Mouse (Mus musculus): ENCODE measurements around the gene Tnni2. TPM values are rescaled to one million over a fixed set of nuclear protein-coding genes. Genes with fewer than 3 reads are reported as not detected.
A peak's percentile ranks its signal among the peaks of the same experiment; 100 is the strongest.

The Tnni2 gene
- total RNA-seq, 2 experiments from 2014 or later = 5.7 to 7.8 TPM

GRCm38 (mm10) chr7:142478574-142478973 is 37.0 kb downstream of the Tnni2 start:
- peak in 1 of 2 experiments; percentile 15 for DNase-seq
- intact Hi-C loops (cut with DNase I) = no loop called here

GRCm38 (mm10) chr7:142479307-142479706 is 37.7 kb downstream of the Tnni2 start:
- intact Hi-C loops (cut with DNase I) = no loop called here
- DNase-seq = no peak

GRCm38 (mm10) chr7:142479886-142480285 is 38.3 kb downstream of the Tnni2 start:
- no peak for DNase-seq
- intact Hi-C loops (cut with DNase I) = loop anchor here (2.0 to 5.0 kb wide), 2 partner anchors 42 to 99 kb away; no protein-coding TSS in a partner anchor

- intact Hi-C loops (cut with DNase I) = loop anchor here (2.0 to 5.0 kb wide), 2 partner anchors 42 to 98 kb away; no protein-coding TSS in a partner anchor
These were observed 39.1 kb downstream of the Tnni2 start for GRCm38 (mm10) chr7:142480661-142481060.

GRCm38 (mm10) chr7:142481186-142481567 is 39.6 kb downstream of the Tnni2 start:
- peak; percentile 84 to 86 for DNase-seq
- intact Hi-C loops (cut with DNase I) = loop anchor here (2.0 to 5.0 kb wide), 2 partner anchors 41 to 98 kb away; no protein-coding TSS in a partner anchor

More at GRCm38 (mm10) chr7:142480661-142481060, 39.1 kb downstream of the Tnni2 start:
- no peak for DNase-seq

GRCm38 (mm10) chr7:142481568-142482255 is 40.1 kb downstream of the Tnni2 start:
- intact Hi-C loops (cut with DNase I) = loop anchor here (2.0 to 5.0 kb wide), 3 partner anchors 41 to 193 kb away; no protein-coding TSS in a partner anchor

GRCm38 (mm10) chr7:142482256-142482609 is 40.6 kb downstream of the Tnni2 start:
- intact Hi-C loops (cut with DNase I) = loop anchor here (2.0 to 5.0 kb wide), 2 partner anchors 40 to 193 kb away; no protein-coding TSS in a partner anchor
- peak in 1 of 2 experiments; percentile 47 for DNase-seq

More at GRCm38 (mm10) chr7:142481568-142482255, 40.1 kb downstream of the Tnni2 start:
- peak; percentile 82 to 84 for DNase-seq

- intact Hi-C loops (cut with DNase I) = loop anchor here (2.0 to 5.0 kb wide), 2 partner anchors 39 to 192 kb away; no protein-coding TSS in a partner anchor
- DNase-seq = peak in 1 of 2 experiments; percentile 52
These were observed 41.5 kb downstream of the Tnni2 start for GRCm38 (mm10) chr7:142483136-142483535.

GRCm38 (mm10) chr7:142484780-142485179 is 43.2 kb downstream of the Tnni2 start:
- DNase-seq = peak; percentile 77 to 80
- intact Hi-C loops (cut with DNase I) = loop anchor here (5.0 kb wide), 1 partner anchor 38 kb away; no protein-coding TSS in a partner anchor

GRCm38 (mm10) chr7:142486751-142487162 is 45.1 kb downstream of the Tnni2 start:
- intact Hi-C loops (cut with DNase I) = no loop called here
- DNase-seq = no peak

- no peak for DNase-seq
- intact Hi-C loops (cut with DNase I) = no loop called here
These were observed 45.8 kb downstream of the Tnni2 start for GRCm38 (mm10) chr7:142487341-142487859.

GRCm38 (mm10) chr7:142488053-142488452 is 46.4 kb downstream of the Tnni2 start:
- intact Hi-C loops (cut with DNase I) = no loop called here
- no peak for DNase-seq

- DNase-seq = no peak
- intact Hi-C loops (cut with DNase I) = no loop called here
These were observed 51.9 kb downstream of the Tnni2 start for GRCm38 (mm10) chr7:142493535-142493934.

Other genes starting within 250 kb of the Tnni2 start
- gene Krtap5-3, start 240.4 kb upstream of the Tnni2 start, total RNA-seq (2021) = not detected
- gene Gm7579, start 229.9 kb upstream of the Tnni2 start, total RNA-seq (2021) = not detected
- not detected for gene Krtap5-5, start 211.8 kb upstream of the Tnni2 start, total RNA-seq (2021)
- not detected for gene Gm40460, start 200.7 kb upstream of the Tnni2 start, total RNA-seq (2021)
- not detected for gene Gm2431, start 183.5 kb upstream of the Tnni2 start, total RNA-seq (2021)
- gene Gm4559, start 167.4 kb upstream of the Tnni2 start, total RNA-seq (2021) = not detected
- gene Krtap5-1, start 144.7 kb upstream of the Tnni2 start, total RNA-seq (2021) = not detected
- not detected for gene Krtap5-4, start 138.3 kb upstream of the Tnni2 start, total RNA-seq (2021)
- gene Ifitm10, start 68.1 kb upstream of the Tnni2 start, total RNA-seq (2021) = 1 to 10 TPM; 1.7 to 2.1 TPM
- gene Gm49369, start 59.1 kb upstream of the Tnni2 start, total RNA-seq (2021) = 1 to 10 TPM; 2.4 to 6.7 TPM
- gene Ctsd, start 53.8 kb upstream of the Tnni2 start, total RNA-seq (2021) = 100 to 1,000 TPM; 572 to 613 TPM
- not detected for gene Syt8, start 7.0 kb upstream of the Tnni2 start, total RNA-seq (2021)
- 10 to 100 TPM; 63.5 to 77.2 TPM for gene Lsp1, start 19.0 kb downstream of the Tnni2 start, total RNA-seq (2021)
- 1 to 10 TPM; 1.2 to 1.4 TPM for gene Tnnt3, start 57.0 kb downstream of the Tnni2 start, total RNA-seq (2021)
- 1 to 10 TPM; 2.7 to 7.4 TPM for gene Mrpl23, start 90.9 kb downstream of the Tnni2 start, total RNA-seq (2021)
- 100 to 1,000 TPM; 349 to 384 TPM for gene Igf2, start 225.0 kb downstream of the Tnni2 start, total RNA-seq (2021)
- not detected for gene Gm49394, start 228.1 kb downstream of the Tnni2 start, total RNA-seq (2021)